In genomic region chr8:64848245-64848785, GRCm38 (mm10) we compare ENCODE assay signal across 8 mouse cellular contexts. TPM values are rescaled to one million over a fixed set of nuclear protein-coding genes. Genes with fewer than 3 reads are reported as not detected.
DNase-seq lines count a peak whose midpoint lies in the region; ATAC-seq and TF ChIP-seq lines count a peak whose summit lies in the region.

No protein-coding gene starts in this region.

- peak overlapping the region; percentile 85 for H3K4me3 ChIP-seq in cerebellum, adult 2 months (replicated peaks; ENCODE audit: insufficient read depth, low read depth, low read length)
- peak overlapping the region; percentile 93 for H3K4me3 ChIP-seq in neural tube, embryonic 11.5 days (ENCODE audit: low read depth, low read length)
- peak overlapping the region; percentile 83 for H3K4me3 ChIP-seq in limb, embryonic 15.5 days
- H3K4me3 ChIP-seq in stomach, embryonic 16.5 days (replicated peaks; ENCODE audit: low read length), result peak overlapping the region; percentile 76

- H3K4me2 ChIP-seq in neural tube, embryonic 11.5 days (ENCODE audit: low read depth), result peak overlapping the region; percentile 61
- H3K4me2 ChIP-seq in limb, embryonic 15.5 days, result peak overlapping the region; percentile 91
- peak overlapping the region; percentile 86 for H3K4me2 ChIP-seq in stomach, embryonic 16.5 days (ENCODE audit: low read depth, low read length)

- H3K9ac ChIP-seq in neural tube, embryonic 11.5 days (ENCODE audit: low read length), result peak overlapping the region; percentile 91
- no peak overlapping the region for H3K9ac ChIP-seq in limb, embryonic 15.5 days
- H3K9ac ChIP-seq in stomach, embryonic 16.5 days (ENCODE audit: low read length), result no peak overlapping the region

- no peaks in the 10 kb centered on the region for H3K9me3 ChIP-seq in neural tube, embryonic 11.5 days (ENCODE audit: control insufficient read depth, low read length)
- H3K9me3 ChIP-seq in limb, embryonic 15.5 days, result no peaks in the 10 kb centered on the region
- no peaks in the 10 kb centered on the region for H3K9me3 ChIP-seq in stomach, embryonic 16.5 days (replicated peaks; ENCODE audit: control insufficient read depth, low read length)

- TF ChIP-seq CTCF in cerebellum, adult 2 months (IDR thresholded peaks at IDR 0.05; ENCODE audit: borderline replicate concordance, insufficient read depth, low read depth, low read length), result no peak

- no peak for ATAC-seq in neural tube, embryonic 11.5 days (ENCODE audit: insufficient read depth, low FRiP score, low TSS enrichment)
- no peak for ATAC-seq in limb, embryonic 15.5 days (ENCODE audit: insufficient number of reproducible peaks, low FRiP score, low TSS enrichment, low read depth)
- no peak for ATAC-seq in stomach, embryonic 16.5 days (ENCODE audit: insufficient read depth, low FRiP score)

- no peak for TF ChIP-seq POLR2A in cerebellum, adult 2 months (IDR thresholded peaks at IDR 0.05; ENCODE audit: borderline replicate concordance, insufficient read depth, low read length)

- no peaks in the 10 kb centered on the region for H3K36me3 ChIP-seq in neural tube, embryonic 11.5 days (ENCODE audit: control insufficient read depth, insufficient read depth, low read length)
- no peaks in the 10 kb centered on the region for H3K36me3 ChIP-seq in limb, embryonic 15.5 days
- no peaks in the 10 kb centered on the region for H3K36me3 ChIP-seq in stomach, embryonic 16.5 days (ENCODE audit: control insufficient read depth, insufficient read depth, low read length)

- no peak for DNase-seq in cerebellum, adult 2 months
- no peak for DNase-seq in cerebellum, postnatal 4 days (ENCODE audit: low spot score in 2 of 2)
- DNase-seq in neural tube, embryonic 11.5 days (ENCODE audit: low spot score), result no peak
- no peak for DNase-seq in neural tube, embryonic 10.5 days (ENCODE audit: extremely low spot score, low spot score)
- no peak for DNase-seq in cerebellum, adult 11 months
- no peak for DNase-seq in frontal cortex, postnatal 25 days (ENCODE audit: low spot score in 2 of 2)

- no peaks in the 10 kb centered on the region; the same call in 1 of the 2 replicates for H3K4me1 ChIP-seq in cerebellum, adult 2 months (ENCODE audit: control insufficient read depth, insufficient read depth, low read length)
- H3K4me1 ChIP-seq in neural tube, embryonic 11.5 days (ENCODE audit: control insufficient read depth, insufficient read depth, low read length), result peaks cover 10% of the 10 kb centered on the region; the same call in 1 of the 2 replicates
- peaks cover 21% of the 10 kb centered on the region for H3K4me1 ChIP-seq in limb, embryonic 15.5 days
- H3K4me1 ChIP-seq in stomach, embryonic 16.5 days (ENCODE audit: control insufficient read depth, insufficient read depth, low read length), result peaks cover 12% of the 10 kb centered on the region

- 18% methylated on average over 8 of the region's 8 CpGs for WGBS in cerebellum, adult 2 months
- 9% methylated on average over 8 of the region's 8 CpGs for WGBS in neural tube, embryonic 11.5 days
- WGBS in limb, embryonic 15.5 days, result 12% methylated on average over 8 of the region's 8 CpGs
- WGBS in stomach, embryonic 16.5 days, result 15% methylated on average over 8 of the region's 8 CpGs

- no peaks in the 10 kb centered on the region for H3K27me3 ChIP-seq in cerebellum, adult 2 months (ENCODE audit: control insufficient read depth, insufficient read depth, low read length)
- no peaks in the 10 kb centered on the region for H3K27me3 ChIP-seq in neural tube, embryonic 11.5 days (ENCODE audit: control insufficient read depth, insufficient read depth, low read length)
- no peaks in the 10 kb centered on the region for H3K27me3 ChIP-seq in limb, embryonic 15.5 days
- H3K27me3 ChIP-seq in stomach, embryonic 16.5 days (ENCODE audit: control insufficient read depth, insufficient read depth, low read length), result no peaks in the 10 kb centered on the region

- H3K27ac ChIP-seq in cerebellum, adult 2 months (ENCODE audit: insufficient read depth, low read length), result peak overlapping the region; percentile 16; the same call in 1 of the 2 replicates
- H3K27ac ChIP-seq in neural tube, embryonic 11.5 days (ENCODE audit: low read depth, low read length), result no peak overlapping the region
- H3K27ac ChIP-seq in limb, embryonic 15.5 days, result no peak overlapping the region
- H3K27ac ChIP-seq in stomach, embryonic 16.5 days (ENCODE audit: low read length), result no peak overlapping the region

RNA-seq across cellular contexts. Expression of gene Klhl2, which starts 1.5 kb away (rescaled TPM):
- 58.4 and 73.5 TPM in 2 replicates for polyA plus RNA-seq in cerebellum, adult 2 months (2012; rRNA removed)
- 20.0 and 20.2 TPM in 2 replicates for polyA plus RNA-seq in neural tube, embryonic 11.5 days (2014; fragmentation: Nextera tagmentation; extraction: Ambion mirVana)
- polyA plus RNA-seq in limb, embryonic 15.5 days (2015; fragmentation: Nextera tagmentation; extraction: Ambion mirVana), result 7.0 and 7.9 TPM in 2 replicates
- polyA plus RNA-seq in stomach, embryonic 16.5 days (2015; fragmentation: Nextera tagmentation; extraction: Ambion mirVana), result 4.1 and 5.6 TPM in 2 replicates
